Mouse (Mus musculus): ENCODE data around the gene Trp53bp1. TPM values are rescaled to one million over a fixed set of nuclear protein-coding genes. Genes with fewer than 3 reads are reported as not detected.

Gene Trp53bp1
- polyA plus RNA-seq, 1 experiment from 2014 or later: 23.3 TPM

- 27% methylated on average over 8 of the region's 8 CpGs for WGBS (ENCODE audit: insufficient replicate concordance)
- ATAC-seq: peak; percentile 98
- H3K9ac ChIP-seq: peak overlapping the region; percentile 57
- H3K36me3 ChIP-seq: peaks cover 59% of the 10 kb centered on the region
- H3K4me2 ChIP-seq: peak overlapping the region; percentile 71
- H3K27me3 ChIP-seq (replicated peaks): no peaks in the 10 kb centered on the region
- H3K27ac ChIP-seq: peak overlapping the region; percentile 93
- no peaks in the 10 kb centered on the region for H3K9me3 ChIP-seq (replicated peaks)
- H3K4me3 ChIP-seq: peak overlapping the region; percentile 52
- peaks cover 42% of the 10 kb centered on the region for H3K4me1 ChIP-seq
These were observed 35.6 kb downstream of the Trp53bp1 start for GRCm38 (mm10) chr2:121235460-121236072.

GRCm38 (mm10) chr2:121228135-121228534 is 43.1 kb downstream of the Trp53bp1 start:
- Histone ChIP-seq H3K27me3 (replicated peaks) (no peaks in the 10 kb centered on the region), H3K27ac (no peak overlapping the region), H3K4me1 (peaks cover 16% of the 10 kb centered on the region), H3K36me3 (peaks cover 75% of the 10 kb centered on the region), H3K4me2 (no peak overlapping the region), H3K9me3 (replicated peaks) (no peaks in the 10 kb centered on the region), H3K4me3 (no peak overlapping the region), H3K9ac (no peak overlapping the region)
- ATAC-seq: no peak
- WGBS (ENCODE audit: insufficient replicate concordance): 77% methylated on average over 4 of the region's 4 CpGs

DNA sequence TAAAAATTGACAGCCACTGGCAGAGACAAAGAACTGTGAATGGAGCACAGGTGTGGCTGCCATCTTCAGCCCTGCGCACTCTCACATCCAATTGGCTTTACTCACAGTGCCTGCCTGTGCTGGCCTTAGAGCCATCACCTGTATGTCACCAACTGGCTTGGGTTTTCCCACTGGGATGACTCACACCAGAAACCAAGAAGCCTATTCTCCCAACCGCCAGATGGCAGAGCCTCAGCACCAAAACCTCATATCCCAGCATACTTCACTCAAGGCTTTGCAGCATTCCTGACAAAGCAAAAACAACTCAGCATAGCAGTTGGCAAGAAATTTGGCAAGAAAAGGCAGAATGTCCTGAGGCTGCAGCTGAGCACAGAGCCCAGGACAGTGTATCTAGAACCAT is 48.2 kb downstream of the Trp53bp1 start:
- H3K4me1 ChIP-seq: peaks cover 2% of the 10 kb centered on the region
- H3K9ac ChIP-seq: no peak overlapping the region
- ATAC-seq: no peak
- H3K4me2 ChIP-seq: no peak overlapping the region
- no peak overlapping the region for H3K4me3 ChIP-seq
- H3K27ac ChIP-seq: no peak overlapping the region
- H3K27me3 ChIP-seq (replicated peaks): no peaks in the 10 kb centered on the region
- WGBS (ENCODE audit: insufficient replicate concordance): 86% methylated on average over 2 of the region's 2 CpGs
- H3K9me3 ChIP-seq (replicated peaks): no peaks in the 10 kb centered on the region
- peaks cover 74% of the 10 kb centered on the region for H3K36me3 ChIP-seq

DNA sequence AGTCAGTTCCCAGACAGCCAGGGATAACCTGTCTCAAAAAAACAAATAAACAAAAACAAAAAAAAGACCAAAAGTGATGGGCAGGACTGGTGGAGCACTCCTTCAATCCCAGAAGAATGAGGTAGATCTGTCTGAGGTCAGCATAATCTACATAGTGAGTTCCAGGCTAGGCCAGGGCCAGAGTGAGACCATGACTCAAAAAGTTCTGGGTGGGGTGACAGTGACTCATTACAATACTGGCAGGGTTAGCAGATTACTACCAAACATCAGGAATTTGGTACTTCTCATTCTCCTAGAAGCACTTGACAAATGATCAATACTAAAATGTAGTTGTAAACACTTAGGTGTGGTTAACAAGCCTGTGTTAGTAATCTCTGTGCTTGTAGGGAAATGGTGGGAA is 51.2 kb downstream of the Trp53bp1 start:
- H3K4me3 ChIP-seq: no peak overlapping the region
- H3K36me3 ChIP-seq: peaks cover 71% of the 10 kb centered on the region
- no peaks in the 10 kb centered on the region for H3K9me3 ChIP-seq (replicated peaks)
- no peak for ATAC-seq
- H3K4me2 ChIP-seq: no peak overlapping the region
- H3K27ac ChIP-seq: no peak overlapping the region
- H3K27me3 ChIP-seq (replicated peaks): no peaks in the 10 kb centered on the region
- H3K4me1 ChIP-seq: no peaks in the 10 kb centered on the region
- no peak overlapping the region for H3K9ac ChIP-seq

DNA sequence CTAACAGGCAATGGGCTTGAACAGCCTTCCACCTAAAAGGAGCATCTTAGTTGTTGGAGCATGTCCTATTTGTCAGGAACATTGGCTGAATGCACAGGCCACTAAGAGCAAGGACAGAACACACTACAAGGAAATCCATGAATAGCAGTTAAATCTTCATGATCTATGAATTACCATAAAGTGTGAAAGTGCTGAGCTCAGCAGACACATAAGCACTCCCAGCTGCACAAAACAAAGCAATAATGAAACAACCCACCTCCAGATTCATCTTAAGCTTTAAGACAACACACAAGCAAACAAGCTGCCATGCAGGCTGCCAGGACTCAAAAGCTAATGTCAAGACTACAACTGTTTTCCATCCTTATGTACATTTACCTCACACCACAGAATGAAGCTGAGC is 52.0 kb downstream of the Trp53bp1 start:
- Histone ChIP-seq H3K36me3 (peaks cover 72% of the 10 kb centered on the region), H3K27ac (no peak overlapping the region), H3K4me1 (no peaks in the 10 kb centered on the region), H3K9ac (no peak overlapping the region), H3K9me3 (replicated peaks) (no peaks in the 10 kb centered on the region), H3K27me3 (replicated peaks) (no peaks in the 10 kb centered on the region), H3K4me2 (no peak overlapping the region), H3K4me3 (no peak overlapping the region)
- ATAC-seq: no peak

- Histone ChIP-seq H3K36me3 (peaks cover 80% of the 10 kb centered on the region), H3K4me1 (no peaks in the 10 kb centered on the region), H3K4me3 (no peak overlapping the region), H3K27ac (no peak overlapping the region), H3K9me3 (replicated peaks) (no peaks in the 10 kb centered on the region), H3K9ac (no peak overlapping the region), H3K27me3 (replicated peaks) (no peaks in the 10 kb centered on the region), H3K4me2 (no peak overlapping the region)
- no peak for ATAC-seq
- WGBS (ENCODE audit: insufficient replicate concordance): 86% methylated on average over 3 of the region's 3 CpGs
These were observed 56.7 kb downstream of the Trp53bp1 start for GRCm38 (mm10) chr2:121214491-121214890.

- Histone ChIP-seq H3K4me1 (peaks cover 8% of the 10 kb centered on the region), H3K4me2 (no peak overlapping the region), H3K27me3 (replicated peaks) (no peaks in the 10 kb centered on the region), H3K9ac (no peak overlapping the region), H3K36me3 (peaks cover 89% of the 10 kb centered on the region), H3K27ac (no peak overlapping the region), H3K4me3 (no peak overlapping the region), H3K9me3 (replicated peaks) (no peaks in the 10 kb centered on the region)
- ATAC-seq: peak; percentile 60; the same call in 1 of the 2 replicates
- WGBS (ENCODE audit: insufficient replicate concordance): 64% methylated on average over 3 of the region's 3 CpGs
These were observed 64.7 kb downstream of the Trp53bp1 start for GRCm38 (mm10) chr2:121206541-121206940.

- H3K36me3 ChIP-seq: peaks cover 91% of the 10 kb centered on the region
- no peak for ATAC-seq
- H3K9ac ChIP-seq: no peak overlapping the region
- peaks cover 8% of the 10 kb centered on the region for H3K4me1 ChIP-seq
- WGBS (ENCODE audit: insufficient replicate concordance): 85% methylated on average over 17 of the region's 17 CpGs
- H3K9me3 ChIP-seq (replicated peaks): no peaks in the 10 kb centered on the region
- no peak overlapping the region for H3K27ac ChIP-seq
- no peak overlapping the region for H3K4me2 ChIP-seq
- H3K27me3 ChIP-seq (replicated peaks): no peaks in the 10 kb centered on the region
- no peak overlapping the region for H3K4me3 ChIP-seq
These were observed 66.9 kb downstream of the Trp53bp1 start for GRCm38 (mm10) chr2:121204276-121204675.

GRCm38 (mm10) chr2:121195466-121195865 is 75.7 kb downstream of the Trp53bp1 start:
- Histone ChIP-seq H3K4me1 (no peaks in the 10 kb centered on the region), H3K9ac (no peak overlapping the region), H3K36me3 (peaks cover 98% of the 10 kb centered on the region), H3K27me3 (replicated peaks) (no peaks in the 10 kb centered on the region), H3K4me2 (no peak overlapping the region), H3K4me3 (no peak overlapping the region), H3K9me3 (replicated peaks) (no peaks in the 10 kb centered on the region), H3K27ac (no peak overlapping the region)
- no peak for ATAC-seq
- WGBS (ENCODE audit: insufficient replicate concordance): 86% methylated on average over 9 of the region's 9 CpGs

GRCm38 (mm10) chr2:121188530-121188929 is 82.7 kb downstream of the Trp53bp1 start:
- no peaks in the 10 kb centered on the region for H3K27me3 ChIP-seq (replicated peaks)
- H3K27ac ChIP-seq: no peak overlapping the region
- WGBS (ENCODE audit: insufficient replicate concordance): 68% methylated on average over 1 of the region's 1 CpGs
- no peak overlapping the region for H3K4me3 ChIP-seq
- peaks cover 93% of the 10 kb centered on the region for H3K36me3 ChIP-seq
- no peak for ATAC-seq
- H3K9ac ChIP-seq: no peak overlapping the region
- no peak overlapping the region for H3K4me2 ChIP-seq
- no peaks in the 10 kb centered on the region for H3K9me3 ChIP-seq (replicated peaks)
- H3K4me1 ChIP-seq: no peaks in the 10 kb centered on the region

DNA sequence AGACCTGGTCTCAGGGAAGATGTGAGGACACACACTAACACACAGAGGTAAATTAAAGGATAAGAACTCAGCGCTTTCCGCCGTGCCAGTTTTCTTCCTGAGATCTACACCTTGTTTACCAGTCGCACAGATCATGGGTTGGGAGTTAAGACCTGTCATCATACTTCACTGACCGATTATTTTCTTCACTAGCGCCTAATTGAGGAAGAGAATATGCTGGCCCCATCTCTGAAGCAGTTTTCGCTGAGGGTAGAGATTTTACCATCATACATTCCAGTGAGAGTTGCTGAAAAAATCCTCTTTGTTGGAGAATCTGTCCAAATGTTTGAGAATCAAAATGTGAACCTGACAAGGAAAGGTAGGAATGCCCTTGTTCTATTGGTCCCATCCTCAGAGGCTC is 87.1 kb downstream of the Trp53bp1 start:
- ATAC-seq: no peak
- 89% methylated on average over 7 of the region's 7 CpGs for WGBS (ENCODE audit: insufficient replicate concordance)

DNA sequence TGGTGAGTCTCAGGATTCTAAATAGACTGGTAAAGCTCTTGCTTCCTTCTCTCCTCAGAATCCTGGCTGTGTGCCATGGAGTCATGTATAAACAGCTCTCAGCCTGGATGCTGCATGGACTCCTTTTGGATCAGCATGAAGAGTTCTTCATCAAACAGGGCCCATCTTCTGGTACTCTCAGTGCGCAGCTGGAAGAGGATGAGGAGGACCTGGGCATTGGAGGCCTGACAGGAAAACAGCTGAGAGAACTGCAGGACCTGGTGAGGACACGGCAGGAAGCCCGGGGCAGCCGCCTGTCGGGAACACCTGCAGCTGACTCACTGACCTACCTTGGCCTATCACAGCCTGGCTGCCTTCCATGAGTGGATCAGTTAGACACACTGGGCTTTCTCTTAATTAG is 87.8 kb downstream of the Trp53bp1 start:
- no peak overlapping the region for H3K27ac ChIP-seq
- H3K4me3 ChIP-seq: no peak overlapping the region
- no peaks in the 10 kb centered on the region for H3K4me1 ChIP-seq
- WGBS (ENCODE audit: insufficient replicate concordance): 88% methylated on average over 5 of the region's 5 CpGs
- H3K9ac ChIP-seq: no peak overlapping the region
- H3K27me3 ChIP-seq (replicated peaks): no peaks in the 10 kb centered on the region
- H3K9me3 ChIP-seq (replicated peaks): no peaks in the 10 kb centered on the region
- no peak overlapping the region for H3K4me2 ChIP-seq
- peaks cover 88% of the 10 kb centered on the region for H3K36me3 ChIP-seq
- no peak for ATAC-seq

More for the DNA sequence above, 87.1 kb downstream of the Trp53bp1 start:
- no peaks in the 10 kb centered on the region for H3K4me1 ChIP-seq
- no peak overlapping the region for H3K4me3 ChIP-seq
- no peaks in the 10 kb centered on the region for H3K27me3 ChIP-seq (replicated peaks)
- H3K4me2 ChIP-seq: no peak overlapping the region
- no peak overlapping the region for H3K27ac ChIP-seq
- H3K9me3 ChIP-seq (replicated peaks): no peaks in the 10 kb centered on the region
- H3K36me3 ChIP-seq: peaks cover 88% of the 10 kb centered on the region
- no peak overlapping the region for H3K9ac ChIP-seq

DNA sequence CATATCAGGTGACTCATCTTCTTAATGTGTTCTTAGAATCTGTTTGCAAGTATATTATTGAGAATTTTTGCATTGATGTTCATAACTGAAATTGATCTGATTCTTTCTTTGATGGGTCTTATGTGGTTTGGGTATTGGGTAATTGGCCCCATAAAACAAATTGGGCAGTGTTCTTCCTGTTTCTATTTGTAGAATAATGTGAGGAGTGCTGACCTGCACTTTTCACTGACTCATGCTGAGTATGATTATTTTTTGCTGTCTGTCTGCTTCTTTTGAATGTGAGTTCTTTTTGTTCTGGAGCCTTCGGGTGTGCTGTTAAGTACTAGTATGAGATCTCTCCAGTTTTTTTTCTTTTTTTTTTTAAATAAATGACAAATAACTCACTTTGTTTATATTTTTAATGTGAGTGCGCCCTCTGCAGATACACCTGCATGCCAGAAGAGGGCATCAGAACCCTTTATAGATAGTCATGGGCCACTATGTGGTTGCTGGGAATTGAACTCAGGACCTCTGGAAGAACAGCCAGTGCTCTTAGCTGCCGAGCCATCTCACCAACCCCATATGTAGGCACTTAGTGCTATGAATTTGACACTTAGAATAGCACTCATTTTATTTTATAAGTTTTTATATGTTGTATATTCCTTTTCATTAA is 92.3 kb downstream of the Trp53bp1 start:
- Histone ChIP-seq H3K9me3 (replicated peaks) (no peaks in the 10 kb centered on the region), H3K9ac (no peak overlapping the region), H3K4me1 (no peaks in the 10 kb centered on the region), H3K4me3 (no peak overlapping the region), H3K27me3 (replicated peaks) (no peaks in the 10 kb centered on the region), H3K36me3 (peaks cover 92% of the 10 kb centered on the region), H3K4me2 (no peak overlapping the region), H3K27ac (no peak overlapping the region)
- ATAC-seq: no peak
- WGBS (ENCODE audit: insufficient replicate concordance): 74% methylated on average over 3 of the region's 3 CpGs
